Mouse (Mus musculus) embryonic fibroblast, embryonic 13.5 days (primary cell): ENCODE measurements around the gene Ngdn.

Source experiments
- CTCF ChIP-seq: IDR thresholded peaks from 2 replicates; pipeline ENCODE4 v1.5.1; 2011; ENCODE audit warnings: mild to moderate bottlenecking, control low read depth, low read length, moderate library complexity, borderline replicate concordance; ENCODE audit not compliant: insufficient read depth
- POLR2A ChIP-seq: IDR thresholded peaks from 2 replicates; pipeline ENCODE4 v1.6.1; 2011; ENCODE audit warnings: low read depth, mild to moderate bottlenecking, control low read depth, low read length, moderate library complexity

DNA sequence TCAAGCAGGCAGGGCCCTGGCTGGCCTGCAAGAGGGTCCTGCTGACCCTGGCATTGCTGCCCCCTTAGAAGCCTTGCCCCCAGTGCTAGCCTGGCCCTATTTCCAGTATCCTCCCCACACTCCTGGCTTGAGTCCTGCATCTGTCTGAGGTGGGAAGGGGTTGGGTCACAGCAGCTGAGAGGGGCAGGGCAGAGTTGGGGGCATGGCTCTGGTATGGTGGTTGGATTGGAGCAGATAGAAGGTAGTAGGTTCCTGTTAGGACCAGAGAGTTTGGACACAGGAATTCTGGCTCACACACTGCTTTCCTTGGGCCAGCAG is 20.4 kb upstream of the Ngdn start:
- no peak for TF ChIP-seq POLR2A
- no peak for TF ChIP-seq CTCF
